Mouse (Mus musculus): ENCODE measurements around the gene Selenon. TPM values are rescaled to one million over a fixed set of nuclear protein-coding genes. Genes with fewer than 3 reads are reported as not detected.
"Not testable (repeated sequence)": the region's sequence is repeated elsewhere in the genome, so short reads cannot be mapped to it uniquely, and the experiment has no call there.

Selenon gene
- total RNA-seq, 2 experiments from 2014 or later: 4.4 to 6.3 TPM

DNA sequence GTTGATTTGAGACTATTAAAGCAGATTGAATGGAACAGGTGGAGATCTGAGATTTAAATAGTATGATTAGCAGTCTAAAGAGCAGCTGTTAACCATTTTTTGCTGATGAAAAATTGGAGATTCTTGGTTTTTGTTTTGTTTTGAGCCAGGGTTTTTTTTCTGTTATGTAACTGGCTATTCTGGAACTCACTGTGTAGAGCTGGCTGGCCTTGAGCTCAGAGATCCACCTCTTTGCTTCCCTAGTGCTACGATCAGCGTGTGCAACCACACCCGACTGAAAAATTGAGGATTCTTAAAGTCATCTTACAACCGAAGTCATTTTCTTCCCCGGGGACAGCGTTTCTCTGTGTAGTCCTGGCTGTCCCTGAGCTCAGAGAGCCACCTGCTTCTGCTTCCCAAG lies 40.2 kb downstream of the Selenon start:
- Histone ChIP-seq H3K4me3 (no peak overlapping the region), H3K27ac (no peak overlapping the region)
- no peak for DNase-seq
- intact Hi-C loops (cut with DNase I): no loop called here
- no peak for TF ChIP-seq CTCF (IDR thresholded peaks at IDR 0.05)

DNA sequence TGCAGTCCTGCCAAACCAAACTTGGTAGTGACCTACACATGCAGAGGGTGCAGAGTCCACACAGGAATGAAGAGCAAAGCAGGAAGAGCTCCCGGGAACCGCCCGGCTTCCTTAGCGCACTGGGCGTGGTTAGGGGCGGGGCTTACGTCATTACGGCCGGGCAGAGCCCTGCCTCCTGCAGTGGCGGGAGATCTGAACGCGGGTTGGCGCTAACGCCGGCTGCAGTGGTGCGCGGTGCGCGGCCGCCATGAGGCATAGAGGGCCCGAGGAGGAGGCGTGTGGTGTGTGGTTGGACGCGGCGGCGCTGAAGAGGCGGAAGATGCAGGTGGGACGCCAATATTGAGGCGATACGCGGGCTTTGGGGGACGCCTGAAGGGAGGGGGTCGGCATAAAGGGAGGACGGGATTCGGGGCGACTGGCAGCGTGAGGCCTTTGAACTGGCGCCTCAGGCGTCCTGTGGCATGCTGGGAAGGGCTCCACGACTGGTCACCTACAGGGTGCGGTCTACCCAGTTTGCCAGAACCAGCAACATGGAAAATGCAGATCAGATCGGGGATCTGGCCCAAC lies 41.0 kb downstream of the Selenon start, which contains the start of gene Aunip:
Gene Aunip (plus strand): TSS at position 155 of the 567 bp plus-strand sequence.
- DNase-seq: peak; percentile 96
- intact Hi-C loops (cut with DNase I): no loop called here
- TF ChIP-seq CTCF (IDR thresholded peaks at IDR 0.05): no peak
- Histone ChIP-seq H3K27ac (no peak within 1 kb of the TSS), H3K4me3 (peak within 1 kb of the TSS; percentile 72)

DNA sequence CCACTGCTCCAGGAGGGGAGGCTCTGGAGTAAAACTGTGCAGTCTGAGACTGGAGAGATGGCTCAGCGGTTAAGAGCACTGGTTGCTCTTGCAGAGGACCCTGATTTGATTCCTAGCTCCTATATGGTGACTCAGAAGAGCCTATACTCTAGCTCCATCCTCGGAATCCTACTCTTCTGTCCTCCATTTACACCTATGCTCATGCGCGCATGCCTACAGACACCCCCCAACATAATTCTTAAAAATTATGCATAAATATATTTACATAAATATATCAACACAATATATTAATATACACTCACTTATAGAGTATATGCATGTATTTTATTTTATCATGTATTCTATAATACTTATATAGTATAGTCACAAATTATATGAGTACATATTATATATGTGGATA lies 41.6 kb downstream of the Selenon start:
- no peak for DNase-seq
- TF ChIP-seq CTCF (IDR thresholded peaks at IDR 0.05): no peak
- Histone ChIP-seq H3K27ac (no peak overlapping the region), H3K4me3 (peak overlapping the region; percentile 72)
- intact Hi-C loops (cut with DNase I): no loop called here

DNA sequence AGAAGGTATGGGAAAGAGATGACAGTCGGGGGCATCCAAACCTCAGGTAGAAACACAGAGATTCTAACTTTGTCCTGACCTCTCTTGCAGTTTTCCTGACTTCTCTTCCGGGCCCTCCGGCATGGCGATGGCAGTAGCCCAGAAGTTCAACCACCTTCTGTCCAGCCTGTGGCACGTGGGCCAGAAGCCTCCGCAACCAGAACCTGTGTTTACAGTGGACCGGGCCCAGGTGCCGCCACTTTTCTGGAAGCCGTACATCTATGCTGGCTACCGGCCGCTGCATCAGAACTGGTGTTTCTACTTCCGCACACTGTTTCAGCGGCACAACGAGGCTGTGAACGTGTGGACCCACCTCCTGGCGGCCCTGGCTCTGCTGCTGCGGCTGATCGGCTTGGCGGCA lies 45.3 kb downstream of the Selenon start:
- no peak for TF ChIP-seq CTCF (IDR thresholded peaks at IDR 0.05)
- no peak overlapping the region for H3K4me3 ChIP-seq
- intact Hi-C loops (cut with DNase I): no loop called here
- no peak for DNase-seq
- no peak overlapping the region for H3K27ac ChIP-seq

DNA sequence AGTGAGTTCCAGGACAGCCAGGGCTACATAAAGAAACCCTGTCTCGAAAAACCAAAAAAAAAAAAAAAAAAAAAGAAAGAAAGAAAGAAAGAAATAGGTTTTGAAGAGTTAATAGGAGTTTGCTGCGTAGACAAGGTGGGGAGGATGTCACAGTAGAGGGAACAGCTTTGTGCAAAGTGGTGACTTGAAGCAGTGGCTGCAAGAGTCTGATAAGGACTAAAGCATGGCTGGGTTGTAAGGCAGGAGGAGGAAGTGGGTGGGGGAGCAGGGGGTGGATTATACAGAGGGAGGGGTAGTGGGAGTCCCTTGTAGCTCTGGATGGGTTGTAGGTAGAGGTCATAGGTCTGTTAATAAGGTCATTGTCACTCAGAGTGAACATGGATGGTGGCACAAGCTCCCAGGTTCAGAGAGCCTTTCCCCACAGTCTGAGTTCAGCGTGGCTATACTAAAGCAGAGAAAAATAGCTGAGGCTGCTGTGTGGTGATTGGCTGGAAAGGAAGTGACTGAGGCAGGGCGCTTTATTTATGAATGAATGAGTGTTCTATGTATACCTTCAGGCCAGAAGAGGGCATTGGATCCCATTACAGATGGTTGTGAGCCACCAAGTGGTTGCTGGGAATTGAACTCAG lies 45.9 kb downstream of the Selenon start:
- TF ChIP-seq CTCF (IDR thresholded peaks at IDR 0.05): no peak
- Histone ChIP-seq H3K4me3 (no peak overlapping the region), H3K27ac (no peak overlapping the region)
- intact Hi-C loops (cut with DNase I): no loop called here
- no peak for DNase-seq

DNA sequence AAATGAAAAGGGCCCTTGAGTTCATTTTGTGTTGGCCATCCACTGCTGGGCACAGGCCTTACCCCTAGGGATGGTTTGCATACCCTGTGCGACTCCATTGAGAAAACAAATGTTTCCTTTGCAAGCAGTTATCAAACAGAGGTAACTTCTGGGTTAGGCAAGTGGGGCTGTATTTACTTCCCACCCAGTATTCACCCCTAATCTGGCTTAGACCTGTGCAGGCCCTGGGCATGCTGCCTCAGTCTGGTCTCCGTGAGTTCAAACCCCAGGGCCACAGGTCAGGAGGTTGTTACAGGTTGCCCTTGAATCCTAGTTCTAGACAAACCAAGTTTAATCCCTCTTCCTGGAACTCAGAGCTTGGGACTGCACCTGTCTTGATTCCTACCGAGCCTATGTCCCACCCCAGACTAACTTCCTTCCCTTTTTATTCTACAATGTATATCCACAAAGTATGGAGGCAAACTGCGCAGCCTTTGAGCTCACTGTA lies 46.6 kb downstream of the Selenon start:
- Histone ChIP-seq H3K4me3 (no peak overlapping the region), H3K27ac (no peak overlapping the region)
- no peak for DNase-seq
- TF ChIP-seq CTCF (IDR thresholded peaks at IDR 0.05): no peak
- intact Hi-C loops (cut with DNase I): no loop called here

DNA sequence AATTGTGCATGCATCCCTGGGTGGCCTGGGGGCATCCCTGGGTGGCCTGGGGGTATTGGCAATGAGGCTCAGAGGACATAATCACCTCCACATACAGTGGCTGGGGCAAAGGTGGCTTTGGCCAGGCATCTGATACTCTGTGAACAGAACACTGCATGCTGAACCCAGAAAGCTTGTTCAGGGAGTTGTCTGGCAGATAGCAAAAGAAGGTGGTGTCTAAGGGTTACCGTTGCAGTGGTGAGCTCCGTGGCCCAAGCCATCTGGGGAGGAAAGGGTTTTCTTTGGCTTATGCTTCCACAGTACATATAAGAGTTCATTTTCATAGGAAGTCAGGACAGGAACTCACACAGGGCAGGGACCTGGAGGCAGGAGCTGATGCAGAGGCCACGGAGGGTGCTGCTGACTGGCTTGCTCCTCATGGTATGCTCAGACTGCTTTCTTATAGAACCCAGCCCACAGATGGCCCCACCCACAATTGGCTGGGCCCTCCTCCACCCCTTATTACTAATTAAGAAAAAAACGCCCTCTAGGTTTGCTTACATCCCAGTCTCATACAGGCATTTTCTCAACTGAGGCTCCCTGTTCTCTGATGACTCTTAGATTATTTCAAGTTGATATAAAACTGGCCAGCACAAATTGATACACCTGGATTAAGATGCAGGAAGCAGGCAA lies 48.1 kb downstream of the Selenon start:
- intact Hi-C loops (cut with DNase I): no loop called here
- Histone ChIP-seq H3K4me3 (no peak overlapping the region), H3K27ac (no peak overlapping the region)
- TF ChIP-seq CTCF (IDR thresholded peaks at IDR 0.05): no peak
- DNase-seq: no peak

DNA sequence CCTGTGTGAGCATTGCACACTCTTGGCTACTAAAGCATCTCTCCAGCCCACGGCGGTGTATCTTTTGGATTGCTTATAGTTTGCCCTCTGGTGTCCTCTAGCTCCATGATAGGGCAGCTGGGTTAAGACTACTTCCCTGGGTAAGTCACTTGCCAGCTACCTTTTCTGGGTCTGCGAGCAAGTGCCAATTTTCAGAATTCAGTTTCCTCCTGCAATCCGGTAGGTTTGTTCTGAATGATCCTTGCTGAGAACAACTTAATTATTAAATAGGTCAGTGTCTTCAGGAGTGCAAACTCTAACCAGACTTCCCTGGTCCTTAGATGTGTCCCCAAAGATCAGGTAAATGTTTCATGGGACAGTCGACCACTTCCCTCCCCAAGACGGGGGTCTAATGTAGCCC lies 50.9 kb downstream of the Selenon start:
- intact Hi-C loops (cut with DNase I): no loop called here

DNA sequence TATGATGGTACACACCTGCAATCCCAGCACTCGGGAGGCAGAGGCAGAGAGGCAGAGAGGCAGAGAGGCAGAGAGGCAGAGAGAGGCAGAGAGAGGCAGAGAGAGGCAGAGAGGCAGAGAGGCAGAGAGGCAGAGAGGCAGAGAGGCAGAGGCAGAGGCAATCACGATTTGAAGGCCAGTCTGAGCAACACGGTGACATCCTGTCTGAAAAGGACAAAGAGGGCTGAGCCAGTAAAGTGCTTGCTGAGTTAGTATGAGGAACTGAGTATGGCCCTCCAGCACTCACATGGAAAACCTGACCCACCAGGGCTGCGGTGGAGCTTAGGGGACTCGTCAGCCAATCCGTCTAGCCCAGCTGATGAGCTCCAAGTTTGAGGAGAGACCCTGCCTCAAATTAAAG lies 53.0 kb downstream of the Selenon start:
- H3K4me3 ChIP-seq; DNase-seq; H3K27ac ChIP-seq; intact Hi-C loops (cut with DNase I): not testable (repeated sequence)

More for the DNA sequence above, 50.9 kb downstream of the Selenon start:
- no peak overlapping the region for H3K27ac ChIP-seq
- no peak for DNase-seq
- no peak overlapping the region for H3K4me3 ChIP-seq
- no peak for TF ChIP-seq CTCF (IDR thresholded peaks at IDR 0.05)

DNA sequence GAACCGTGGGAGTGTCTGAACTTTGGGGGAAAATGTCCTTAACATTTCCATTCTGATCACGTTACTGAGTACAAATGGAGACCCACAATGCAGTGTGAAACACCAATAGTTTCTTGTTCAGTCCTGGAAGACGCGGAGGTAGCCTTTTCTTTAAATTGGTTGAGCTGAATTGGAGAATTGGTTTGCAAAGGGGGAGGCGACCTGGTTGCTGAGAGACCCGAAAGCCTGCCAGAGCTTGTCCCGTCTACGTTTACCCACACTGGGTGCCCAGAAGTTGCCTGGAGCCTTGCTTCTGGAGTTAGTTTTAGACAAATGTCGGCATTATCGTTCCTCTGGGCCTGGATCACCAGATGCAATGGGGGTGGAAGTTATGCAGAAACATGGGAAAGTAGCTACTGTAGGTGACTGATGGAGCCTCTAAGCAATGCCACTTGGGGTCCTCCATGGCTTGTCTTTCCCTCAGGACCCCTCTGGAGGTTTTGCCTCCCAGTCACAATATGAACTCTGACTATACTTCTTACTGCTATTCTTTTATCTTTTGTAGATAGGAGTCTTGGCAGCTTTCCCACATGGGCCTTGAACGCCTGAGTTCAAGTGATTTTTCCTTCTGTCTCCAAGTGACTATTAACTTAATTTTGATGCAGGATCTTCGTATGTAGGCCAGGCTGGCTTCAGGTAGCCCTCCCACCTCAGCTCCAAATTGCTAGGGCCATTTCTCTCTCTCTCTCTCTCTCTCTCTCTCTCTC lies 53.8 kb downstream of the Selenon start:
- TF ChIP-seq CTCF (IDR thresholded peaks at IDR 0.05): no peak
- Histone ChIP-seq H3K4me3 (no peak overlapping the region; the same call in 1 of the 2 replicates), H3K27ac (peak overlapping the region; percentile 51; the same call in 1 of the 2 replicates)
- DNase-seq: no peak
- intact Hi-C loops (cut with DNase I): no loop called here

DNA sequence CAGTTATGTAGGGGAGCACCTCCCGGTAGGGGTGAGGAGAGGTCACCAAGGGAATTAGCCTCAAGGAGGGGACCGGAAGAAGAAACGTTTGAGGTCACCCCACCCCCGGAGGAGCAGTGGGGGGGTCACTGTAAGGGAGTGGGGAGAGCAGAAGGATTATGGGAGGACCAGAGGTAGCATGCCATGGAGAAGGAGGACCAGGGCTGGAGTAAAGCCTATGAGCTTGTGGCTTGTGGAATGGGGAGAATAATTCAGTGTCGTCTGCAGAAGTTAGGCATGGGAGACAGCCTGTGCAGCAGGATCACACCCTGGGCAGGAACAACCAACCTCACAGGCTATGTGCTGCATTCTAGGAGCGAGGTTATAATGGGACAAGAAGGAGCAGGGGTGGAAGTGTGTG lies 54.7 kb downstream of the Selenon start:
- Histone ChIP-seq H3K4me3 (peak overlapping the region; percentile 86), H3K27ac (peak overlapping the region; percentile 87)
- no peak for TF ChIP-seq CTCF (IDR thresholded peaks at IDR 0.05)
- no peak for DNase-seq
- intact Hi-C loops (cut with DNase I): no loop called here

DNA sequence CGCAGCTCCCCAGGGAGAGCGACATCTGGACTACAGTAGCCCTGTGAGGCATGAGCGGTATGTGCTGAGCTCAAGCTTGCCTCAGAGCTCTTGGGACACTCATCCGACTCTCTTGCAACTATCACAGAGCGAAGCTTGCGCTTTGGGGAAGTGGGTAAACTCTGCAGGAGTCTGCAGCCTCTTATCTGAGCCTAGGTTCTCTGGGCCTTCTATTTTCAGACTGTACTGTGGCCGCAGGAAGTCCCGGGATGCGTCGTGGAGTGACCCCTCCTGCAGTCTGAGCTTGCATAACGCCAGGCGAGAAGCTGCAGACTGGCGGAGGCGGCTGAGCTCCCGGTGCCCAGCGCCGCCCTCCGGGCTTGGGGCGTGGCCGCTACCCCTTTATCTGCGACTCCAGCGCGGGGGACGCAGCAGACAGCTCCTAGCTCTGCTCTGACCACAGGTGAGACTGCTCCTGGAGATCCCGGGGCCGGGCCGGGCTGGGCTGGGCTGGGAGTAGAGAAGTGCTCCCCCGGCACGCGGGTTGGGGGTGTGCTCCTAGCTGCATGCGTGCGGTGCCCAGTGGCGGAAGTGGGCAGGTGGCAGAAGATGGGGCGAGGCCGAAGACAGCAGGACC lies 55.3 kb downstream of the Selenon start, which contains the start of gene Paqr7:
Gene Paqr7 (plus strand): TSS at position 103 of the 616 bp plus-strand sequence.
- Histone ChIP-seq H3K4me3 (peak within 1 kb of the TSS; percentile 86), H3K27ac (peak within 1 kb of the TSS; percentile 87)
- intact Hi-C loops (cut with DNase I): no loop called here
- TF ChIP-seq CTCF (IDR thresholded peaks at IDR 0.05): no peak
- peak; percentile 86 for DNase-seq

Measured in gastrocnemius, adult 2 months (tissue).